Mouse (Mus musculus): ENCODE data around the gene Ccdc92. TPM values are rescaled to one million over a fixed set of nuclear protein-coding genes. Genes with fewer than 3 reads are reported as not detected.

Ccdc92 gene
- polyA plus RNA-seq (2014; fragmentation: Nextera tagmentation; extraction: Ambion mirVana), result 8.3 and 11.5 TPM in 2 replicates

GRCm38 (mm10) chr5:124862013-124862866 is at the start of gene Ccdc92, which contains the start of gene Zfp664:
TSS of gene Ccdc92 (minus strand) at chr5:124862424.
TSS of gene Zfp664 (plus strand) at chr5:124862691.
- H3K9ac ChIP-seq (replicated peaks; ENCODE audit: low read depth, low read length), result peak within 1 kb of the TSS; percentile 81
- H3K27me3 ChIP-seq (ENCODE audit: control insufficient read depth, insufficient read depth, low read length), result no peaks in the 10 kb centered on the region
- peak within 1 kb of the TSS; percentile 87 for H3K4me2 ChIP-seq (replicated peaks; ENCODE audit: low read depth, low read length)
- ATAC-seq (ENCODE audit: insufficient number of reproducible peaks, insufficient read depth, low FRiP score, low read depth), result peak; percentile 91
- H3K4me1 ChIP-seq (ENCODE audit: control insufficient read depth, insufficient read depth, low read length), result peaks cover 11% of the 10 kb centered on the region
- H3K9me3 ChIP-seq (ENCODE audit: control insufficient read depth, low read depth, low read length), result no peaks in the 10 kb centered on the region
- WGBS, result 0% methylated on average over 84 of the region's 103 CpGs
- peak within 1 kb of the TSS; percentile 96 for H3K27ac ChIP-seq (ENCODE audit: low read length)
- peak within 1 kb of the TSS; percentile 92 for H3K4me3 ChIP-seq (ENCODE audit: low read depth, low read length)
- peaks cover 6% of the 10 kb centered on the region; the same call in 1 of the 2 replicates for H3K36me3 ChIP-seq (ENCODE audit: control insufficient read depth, insufficient read depth, low read length)

- ATAC-seq (ENCODE audit: insufficient number of reproducible peaks, insufficient read depth, low FRiP score, low read depth), result peak; percentile 70; the same call in 1 of the 2 replicates
- Histone ChIP-seq H3K27ac (ENCODE audit: low read length) (no peak overlapping the region), H3K9me3 (ENCODE audit: control insufficient read depth, low read depth, low read length) (no peaks in the 10 kb centered on the region), H3K9ac (replicated peaks; ENCODE audit: low read depth, low read length) (no peak overlapping the region), H3K27me3 (ENCODE audit: control insufficient read depth, insufficient read depth, low read length) (no peaks in the 10 kb centered on the region), H3K4me2 (replicated peaks; ENCODE audit: low read depth, low read length) (no peak overlapping the region), H3K4me3 (ENCODE audit: low read depth, low read length) (no peak overlapping the region), H3K4me1 (ENCODE audit: control insufficient read depth, insufficient read depth, low read length) (no peaks in the 10 kb centered on the region), H3K36me3 (ENCODE audit: control insufficient read depth, insufficient read depth, low read length) (no peaks in the 10 kb centered on the region)
- WGBS, result 18% methylated on average over 5 of the region's 5 CpGs
Measured at GRCm38 (mm10) chr5:124908860-124909259, 46.6 kb upstream of the Ccdc92 start.

- H3K36me3 ChIP-seq (ENCODE audit: control insufficient read depth, insufficient read depth, low read length), result no peaks in the 10 kb centered on the region
- H3K9me3 ChIP-seq (ENCODE audit: control insufficient read depth, low read depth, low read length), result no peaks in the 10 kb centered on the region
- no peak for ATAC-seq (ENCODE audit: insufficient number of reproducible peaks, insufficient read depth, low FRiP score, low read depth)
- no peaks in the 10 kb centered on the region for H3K27me3 ChIP-seq (ENCODE audit: control insufficient read depth, insufficient read depth, low read length)
- 63% methylated on average over 13 of the region's 13 CpGs for WGBS
- H3K9ac ChIP-seq (replicated peaks; ENCODE audit: low read depth, low read length), result no peak overlapping the region
- no peak overlapping the region for H3K4me3 ChIP-seq (ENCODE audit: low read depth, low read length)
- H3K27ac ChIP-seq (ENCODE audit: low read length), result no peak overlapping the region
- no peaks in the 10 kb centered on the region for H3K4me1 ChIP-seq (ENCODE audit: control insufficient read depth, insufficient read depth, low read length)
- no peak overlapping the region for H3K4me2 ChIP-seq (replicated peaks; ENCODE audit: low read depth, low read length)
Measured at GRCm38 (mm10) chr5:124906890-124907289, 44.7 kb upstream of the Ccdc92 start.

- 81% methylated on average over 4 of the region's 4 CpGs for WGBS
- Histone ChIP-seq H3K4me1 (ENCODE audit: control insufficient read depth, insufficient read depth, low read length) (peaks cover 11% of the 10 kb centered on the region), H3K4me2 (replicated peaks; ENCODE audit: low read depth, low read length) (no peak overlapping the region), H3K36me3 (ENCODE audit: control insufficient read depth, insufficient read depth, low read length) (no peaks in the 10 kb centered on the region), H3K27ac (ENCODE audit: low read length) (no peak overlapping the region), H3K27me3 (ENCODE audit: control insufficient read depth, insufficient read depth, low read length) (no peaks in the 10 kb centered on the region), H3K9me3 (ENCODE audit: control insufficient read depth, low read depth, low read length) (no peaks in the 10 kb centered on the region), H3K9ac (replicated peaks; ENCODE audit: low read depth, low read length) (no peak overlapping the region), H3K4me3 (ENCODE audit: low read depth, low read length) (no peak overlapping the region)
- no peak for ATAC-seq (ENCODE audit: insufficient number of reproducible peaks, insufficient read depth, low FRiP score, low read depth)
Measured at GRCm38 (mm10) chr5:124903852-124904251, 41.6 kb upstream of the Ccdc92 start.

GRCm38 (mm10) chr5:124902195-124902594 is 40.0 kb upstream of the Ccdc92 start:
- ATAC-seq (ENCODE audit: insufficient number of reproducible peaks, insufficient read depth, low FRiP score, low read depth), result no peak
- Histone ChIP-seq H3K9ac (replicated peaks; ENCODE audit: low read depth, low read length) (no peak overlapping the region), H3K4me2 (replicated peaks; ENCODE audit: low read depth, low read length) (no peak overlapping the region), H3K4me1 (ENCODE audit: control insufficient read depth, insufficient read depth, low read length) (peaks cover 11% of the 10 kb centered on the region), H3K36me3 (ENCODE audit: control insufficient read depth, insufficient read depth, low read length) (no peaks in the 10 kb centered on the region), H3K27ac (ENCODE audit: low read length) (no peak overlapping the region), H3K27me3 (ENCODE audit: control insufficient read depth, insufficient read depth, low read length) (no peaks in the 10 kb centered on the region), H3K9me3 (ENCODE audit: control insufficient read depth, low read depth, low read length) (no peaks in the 10 kb centered on the region), H3K4me3 (ENCODE audit: low read depth, low read length) (no peak overlapping the region)
- 80% methylated on average over 10 of the region's 10 CpGs for WGBS

GRCm38 (mm10) chr5:124901675-124902074 is 39.5 kb upstream of the Ccdc92 start:
- H3K4me1 ChIP-seq (ENCODE audit: control insufficient read depth, insufficient read depth, low read length), result peaks cover 11% of the 10 kb centered on the region
- WGBS, result 93% methylated on average over 6 of the region's 6 CpGs
- no peak for ATAC-seq (ENCODE audit: insufficient number of reproducible peaks, insufficient read depth, low FRiP score, low read depth)
- H3K27me3 ChIP-seq (ENCODE audit: control insufficient read depth, insufficient read depth, low read length), result no peaks in the 10 kb centered on the region
- H3K9ac ChIP-seq (replicated peaks; ENCODE audit: low read depth, low read length), result no peak overlapping the region
- H3K9me3 ChIP-seq (ENCODE audit: control insufficient read depth, low read depth, low read length), result no peaks in the 10 kb centered on the region
- H3K4me2 ChIP-seq (replicated peaks; ENCODE audit: low read depth, low read length), result no peak overlapping the region
- no peaks in the 10 kb centered on the region for H3K36me3 ChIP-seq (ENCODE audit: control insufficient read depth, insufficient read depth, low read length)
- no peak overlapping the region for H3K27ac ChIP-seq (ENCODE audit: low read length)
- H3K4me3 ChIP-seq (ENCODE audit: low read depth, low read length), result no peak overlapping the region

- H3K4me3 ChIP-seq (ENCODE audit: low read depth, low read length), result no peak overlapping the region
- H3K36me3 ChIP-seq (ENCODE audit: control insufficient read depth, insufficient read depth, low read length), result no peaks in the 10 kb centered on the region
- no peak overlapping the region for H3K9ac ChIP-seq (replicated peaks; ENCODE audit: low read depth, low read length)
- H3K4me1 ChIP-seq (ENCODE audit: control insufficient read depth, insufficient read depth, low read length), result peaks cover 14% of the 10 kb centered on the region
- H3K27me3 ChIP-seq (ENCODE audit: control insufficient read depth, insufficient read depth, low read length), result no peaks in the 10 kb centered on the region
- H3K27ac ChIP-seq (ENCODE audit: low read length), result no peak overlapping the region
- H3K9me3 ChIP-seq (ENCODE audit: control insufficient read depth, low read depth, low read length), result no peaks in the 10 kb centered on the region
- 60% methylated on average over 19 of the region's 19 CpGs for WGBS
- ATAC-seq (ENCODE audit: insufficient number of reproducible peaks, insufficient read depth, low FRiP score, low read depth), result no peak
- H3K4me2 ChIP-seq (replicated peaks; ENCODE audit: low read depth, low read length), result no peak overlapping the region
Measured at GRCm38 (mm10) chr5:124900738-124901490, 38.7 kb upstream of the Ccdc92 start.

GRCm38 (mm10) chr5:124899945-124900631 is 37.9 kb upstream of the Ccdc92 start:
- peak overlapping the region; percentile 9; the same call in 1 of the 2 replicates for H3K4me3 ChIP-seq (ENCODE audit: low read depth, low read length)
- no peaks in the 10 kb centered on the region for H3K27me3 ChIP-seq (ENCODE audit: control insufficient read depth, insufficient read depth, low read length)
- 0 out of 2 replicates have a peak overlapping the region, but pooled peaks have one; percentile 6 for H3K9ac ChIP-seq (replicated peaks; ENCODE audit: low read depth, low read length)
- H3K4me2 ChIP-seq (replicated peaks; ENCODE audit: low read depth, low read length), result peak overlapping the region; percentile 43
- H3K36me3 ChIP-seq (ENCODE audit: control insufficient read depth, insufficient read depth, low read length), result no peaks in the 10 kb centered on the region
- H3K27ac ChIP-seq (ENCODE audit: low read length), result no peak overlapping the region
- 22% methylated on average over 20 of the region's 20 CpGs for WGBS
- no peaks in the 10 kb centered on the region for H3K9me3 ChIP-seq (ENCODE audit: control insufficient read depth, low read depth, low read length)
- peaks cover 16% of the 10 kb centered on the region for H3K4me1 ChIP-seq (ENCODE audit: control insufficient read depth, insufficient read depth, low read length)
- ATAC-seq (ENCODE audit: insufficient number of reproducible peaks, insufficient read depth, low FRiP score, low read depth), result 0 out of 2 replicates have a peak, but pooled peaks have one; percentile 15
